Mouse (Mus musculus) small intestine, adult 2 months (tissue): ENCODE measurements at regions not wholly inside any gene's neighbourhood (a gene's known extent, or its start where the extent isn't known, plus 50 kb on each side); places are given as distances from the start of the nearest gene placed in this dataset.

Experiments
- H3K27ac ChIP-seq: fragments of 200-500 bp; 2 replicates; pipeline ENCODE4 v1.5.1; 2012; ENCODE audit warnings: low read depth, low read length, control low read depth, inconsistent platforms; ENCODE audit not compliant: insufficient read depth
- H3K27me3 ChIP-seq: fragments of 200-500 bp; 2 replicates; pipeline ENCODE4 v1.6.1; 2012; ENCODE audit warnings: mild to moderate bottlenecking, moderate library complexity, low read length, inconsistent platforms; ENCODE audit not compliant: control insufficient read depth, insufficient read depth
- H3K36me3 ChIP-seq: fragments of 200-500 bp; 2 replicates; pipeline ENCODE4 v1.6.1; 2012; ENCODE audit warnings: mild to moderate bottlenecking, low read length, control low read depth, inconsistent platforms; ENCODE audit not compliant: control insufficient read depth, insufficient read depth
- H3K4me1 ChIP-seq: fragments of 200-500 bp; 2 replicates; pipeline ENCODE4 v1.6.1; 2012; ENCODE audit warnings: low read length, inconsistent platforms, mixed read lengths; ENCODE audit not compliant: control insufficient read depth, insufficient read depth, insufficient read length
- H3K4me3 ChIP-seq: fragments of 200-500 bp; 2 replicates; pipeline ENCODE4 v1.5.1; 2012; ENCODE audit warnings: low read depth, mild to moderate bottlenecking, control low read depth, inconsistent platforms, low read length, moderate library complexity
- CTCF ChIP-seq: fragments of 200-500 bp; IDR thresholded peaks from 2 replicates; pipeline ENCODE4 v1.5.1; 2012; ENCODE audit warnings: low read depth, mild to moderate bottlenecking, control low read depth, inconsistent platforms, low read length, moderate library complexity, mixed read lengths; ENCODE audit not compliant: insufficient replicate concordance, insufficient read length; ENCODE audit errors: extremely low read depth
- POLR2A ChIP-seq: fragments of 200-500 bp; IDR thresholded peaks from 2 replicates; pipeline ENCODE4 v1.6.1; 2012; ENCODE audit warnings: low read depth, mild to moderate bottlenecking, control low read depth, inconsistent platforms, low read length, moderate library complexity
- WGBS: fragments of 180-500 bp; shearing (Covaris S2); methylation state at CpG from one replicate; pipeline ENCODE4 v1.1.7; 2018; 5-methylcytosine and 5-hydroxymethylcytosine counted together

DNA sequence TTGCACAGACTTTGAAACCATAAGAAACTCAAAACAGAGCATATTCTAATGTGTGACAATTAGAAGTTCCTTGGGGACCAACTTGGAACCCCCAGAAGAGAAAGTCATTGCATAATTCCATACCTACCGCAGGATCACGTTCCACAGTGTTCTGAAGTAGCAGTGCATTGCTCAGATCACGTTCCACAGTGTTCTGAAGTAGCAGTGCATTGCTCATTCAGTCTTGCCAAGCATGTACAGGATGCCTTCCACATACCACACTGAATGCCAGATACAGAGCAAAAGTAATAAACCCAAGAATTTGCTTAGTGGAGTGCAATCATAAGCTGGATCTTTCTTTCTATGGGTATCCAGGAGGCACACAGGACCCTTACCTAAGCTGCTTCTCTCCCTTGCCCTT, 78.4 kb upstream of the Boc start:
- Histone ChIP-seq H3K36me3 (no peaks in the 10 kb centered on the region), H3K27me3 (no peaks in the 10 kb centered on the region), H3K27ac (no peak overlapping the region), H3K4me1 (no peaks in the 10 kb centered on the region), H3K4me3 (no peak overlapping the region)
- WGBS, result 85% methylated on average over 3 of the region's 3 CpGs
- TF ChIP-seq POLR2A (no peak), CTCF (no peak)

DNA sequence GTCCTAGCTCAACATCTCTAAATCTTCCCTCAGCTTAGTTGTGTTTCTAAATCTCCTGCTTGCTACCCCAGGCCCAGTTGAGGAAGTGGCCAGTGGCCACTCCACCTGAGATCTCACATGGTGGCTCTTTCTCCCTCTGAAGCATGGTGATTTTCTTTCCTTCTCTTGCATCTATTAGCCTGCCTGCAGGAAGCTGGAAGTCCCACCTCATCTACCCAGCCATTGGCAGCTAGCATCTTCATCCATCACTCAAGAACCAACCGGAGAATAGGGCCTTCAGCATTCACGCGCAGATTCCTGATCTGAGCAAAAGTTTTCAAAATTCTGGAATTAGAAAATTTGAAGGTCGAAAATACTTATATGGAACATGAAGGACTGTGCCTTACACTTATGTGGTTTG, 75.8 kb upstream of the Boc start:
- no peaks in the 10 kb centered on the region for H3K36me3 ChIP-seq
- H3K27me3 ChIP-seq, result no peaks in the 10 kb centered on the region
- WGBS, result 99% methylated on average over 4 of the region's 4 CpGs
- H3K27ac ChIP-seq, result no peak overlapping the region
- TF ChIP-seq POLR2A (no peak), CTCF (no peak)
- H3K4me1 ChIP-seq, result no peaks in the 10 kb centered on the region
- no peak overlapping the region for H3K4me3 ChIP-seq

DNA sequence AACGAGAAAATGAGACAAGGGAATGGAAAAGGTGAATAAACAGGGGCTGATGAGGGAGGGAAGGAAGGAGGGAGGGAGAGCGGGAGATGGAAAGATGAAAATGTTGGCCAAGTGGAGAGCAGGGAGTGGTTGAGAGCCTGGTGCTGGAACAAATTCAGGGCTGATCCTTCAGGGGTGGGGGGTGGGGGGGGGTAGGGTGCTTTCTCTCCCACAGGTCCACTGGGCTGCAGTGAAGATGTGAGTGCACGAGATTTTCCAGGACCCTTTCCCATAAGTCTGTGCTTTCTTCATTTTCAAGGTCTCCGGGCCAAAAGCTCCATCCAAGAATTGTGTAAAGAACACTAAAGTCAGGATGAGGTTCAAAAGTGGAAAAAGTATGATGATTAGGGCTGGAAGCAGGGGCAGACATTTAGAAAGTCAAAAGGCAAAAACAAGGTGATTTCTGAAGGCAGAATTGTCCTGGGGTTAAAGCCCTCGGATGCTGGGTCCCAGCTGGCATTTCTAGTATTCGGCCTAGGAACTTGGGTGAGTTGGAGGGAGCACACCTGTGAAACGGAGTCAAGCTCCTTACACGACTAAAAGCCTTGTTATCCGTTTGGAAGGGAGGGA, 74.5 kb upstream of the Boc start:
- TF ChIP-seq CTCF, result no peak
- TF ChIP-seq POLR2A, result no peak
- Histone ChIP-seq H3K27ac (no peak overlapping the region), H3K36me3 (no peaks in the 10 kb centered on the region), H3K4me1 (no peaks in the 10 kb centered on the region), H3K27me3 (no peaks in the 10 kb centered on the region), H3K4me3 (no peak overlapping the region)
- 74% methylated on average over 9 of the region's 9 CpGs for WGBS

DNA sequence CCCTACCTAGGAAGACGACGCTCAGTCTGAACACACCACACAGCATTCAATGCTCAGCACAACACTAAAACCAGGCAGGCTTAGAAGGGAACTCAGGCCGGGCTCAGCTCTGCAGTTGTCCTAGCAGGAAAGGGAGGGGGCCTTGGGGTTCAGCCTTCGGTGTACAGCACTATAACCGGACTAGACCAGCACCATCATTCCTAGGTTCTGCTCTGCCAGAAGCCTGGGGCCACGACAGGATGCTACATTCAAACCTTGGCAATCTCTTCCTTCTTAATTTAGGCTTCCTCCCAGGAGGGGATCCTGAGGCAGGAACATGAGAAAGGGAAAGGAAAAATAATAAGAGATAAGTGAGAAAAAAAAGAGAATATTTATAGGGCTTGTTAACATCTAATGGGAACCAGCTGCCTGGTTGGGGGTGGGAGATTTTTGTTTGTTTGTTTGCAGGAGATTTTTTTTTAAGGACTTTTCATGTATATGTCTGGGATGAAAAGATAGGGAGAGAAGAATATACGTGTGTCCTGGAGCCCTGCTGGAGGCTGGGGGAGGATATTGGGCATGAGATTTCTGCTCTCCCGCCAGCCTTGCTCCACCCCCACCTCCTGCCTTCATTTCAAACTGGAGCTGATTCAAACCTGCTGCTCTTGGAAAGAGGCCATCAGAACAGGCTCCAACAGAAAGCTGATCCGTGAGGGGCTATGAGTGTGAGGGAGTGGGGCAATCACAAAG, 73.8 kb upstream of the Boc start:
- no peaks in the 10 kb centered on the region for H3K27me3 ChIP-seq
- no peaks in the 10 kb centered on the region for H3K36me3 ChIP-seq
- WGBS, result 49% methylated on average over 9 of the region's 9 CpGs
- no peaks in the 10 kb centered on the region for H3K4me1 ChIP-seq
- no peak overlapping the region for H3K4me3 ChIP-seq
- TF ChIP-seq CTCF, result no peak
- no peak for TF ChIP-seq POLR2A
- no peak overlapping the region for H3K27ac ChIP-seq

DNA sequence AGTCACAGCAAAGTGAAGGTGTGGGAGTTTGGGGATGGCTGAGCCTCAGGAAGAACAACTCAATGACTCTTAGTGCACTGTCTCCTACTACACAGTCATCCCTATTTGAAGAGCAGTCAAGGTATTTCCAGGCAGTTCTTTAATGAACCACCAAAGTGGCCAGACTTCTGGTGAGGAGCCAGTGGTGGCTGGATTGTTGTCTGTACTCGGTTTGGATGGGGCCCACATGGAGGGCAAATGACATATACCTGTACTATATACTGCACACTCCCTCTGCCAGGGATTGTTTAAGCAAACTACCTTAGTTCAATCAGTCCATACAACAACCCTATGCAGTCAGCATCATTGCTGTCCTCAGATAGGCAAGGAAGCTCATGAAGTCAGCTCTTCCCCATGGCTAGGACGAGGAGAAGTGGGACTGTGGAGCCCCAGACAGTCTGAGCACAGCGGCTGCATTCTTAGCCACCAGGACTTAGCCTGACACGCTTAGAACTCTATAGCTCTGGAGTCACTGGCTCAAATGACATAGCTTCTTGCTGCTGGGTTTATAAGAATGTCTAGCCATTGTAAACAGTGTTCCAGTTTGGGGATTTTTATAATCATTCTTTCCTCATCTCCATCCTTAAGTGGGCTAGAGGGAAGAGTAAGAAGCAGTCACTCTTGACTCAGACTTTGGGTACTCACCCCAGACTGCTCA, 72.8 kb upstream of the Boc start:
- H3K36me3 ChIP-seq, result no peaks in the 10 kb centered on the region
- TF ChIP-seq POLR2A (no peak), CTCF (no peak)
- 79% methylated on average over 4 of the region's 4 CpGs for WGBS
- H3K27me3 ChIP-seq, result no peaks in the 10 kb centered on the region
- no peak overlapping the region for H3K4me3 ChIP-seq
- no peak overlapping the region for H3K27ac ChIP-seq
- H3K4me1 ChIP-seq, result no peaks in the 10 kb centered on the region

DNA sequence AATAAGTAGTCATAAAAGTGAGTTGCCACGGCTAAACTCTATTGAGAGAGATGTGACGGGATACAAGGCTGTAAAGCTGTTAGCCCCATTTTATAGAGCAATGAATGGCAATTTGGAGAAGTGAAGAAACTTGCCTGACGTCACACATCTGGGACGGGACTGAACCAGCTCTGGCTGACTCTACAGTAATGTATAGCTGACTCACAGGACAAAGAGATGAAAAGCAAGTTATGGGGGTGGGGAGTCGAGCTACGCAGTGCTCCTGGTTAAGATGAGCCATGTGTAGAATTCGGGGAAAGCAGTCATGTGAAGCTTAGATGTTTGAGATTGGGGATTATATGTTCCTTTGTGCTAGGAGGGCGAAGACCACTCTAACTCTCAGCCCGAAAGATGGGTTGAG, 72.2 kb upstream of the Boc start:
- no peak overlapping the region for H3K27ac ChIP-seq
- no peaks in the 10 kb centered on the region for H3K4me1 ChIP-seq
- no peak for TF ChIP-seq CTCF
- TF ChIP-seq POLR2A, result no peak
- no peak overlapping the region for H3K4me3 ChIP-seq
- no peaks in the 10 kb centered on the region for H3K36me3 ChIP-seq
- H3K27me3 ChIP-seq, result no peaks in the 10 kb centered on the region
- WGBS, result 84% methylated on average over 9 of the region's 9 CpGs

DNA sequence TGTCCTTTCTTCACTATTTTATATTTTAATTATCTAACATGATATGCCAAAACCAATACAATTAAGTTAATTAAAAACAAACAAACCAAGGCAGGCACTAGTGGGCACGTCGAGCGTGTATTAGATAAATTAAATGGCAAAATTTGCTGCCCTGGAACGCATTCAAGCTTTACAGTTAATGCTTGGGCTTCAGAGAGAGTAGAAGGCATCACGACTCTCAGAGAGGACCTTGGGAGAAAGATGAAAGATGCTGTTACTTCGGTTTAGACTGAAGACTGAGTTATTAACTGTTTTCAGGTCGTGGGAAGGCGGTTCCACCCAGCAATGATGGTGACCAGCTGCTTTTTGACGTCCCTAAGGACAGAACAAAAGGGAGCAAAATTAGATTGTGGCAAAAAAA, 71.7 kb upstream of the Boc start:
- WGBS, result 68% methylated on average over 9 of the region's 9 CpGs
- no peak overlapping the region for H3K27ac ChIP-seq
- no peaks in the 10 kb centered on the region for H3K36me3 ChIP-seq
- no peaks in the 10 kb centered on the region for H3K4me1 ChIP-seq
- no peak overlapping the region for H3K4me3 ChIP-seq
- TF ChIP-seq CTCF (no peak), POLR2A (no peak)
- no peaks in the 10 kb centered on the region for H3K27me3 ChIP-seq
